Mouse (Mus musculus) liver, adult 2 months (tissue): ENCODE measurements at regions not wholly inside any gene's neighbourhood (a gene's known extent, or its start where the extent isn't known, plus 50 kb on each side); places are given as distances from the start of the nearest gene placed in this dataset.

ENCODE experiments used
- DNase-seq: peaks from one replicate; pipeline ENCODE4 v3.0.0-alpha.2; 2011; ENCODE audit warnings: low read depth, low spot score; ENCODE audit errors: extremely low read depth
- H3K27ac ChIP-seq: fragments of 200-500 bp; replicated peaks from 2 replicates; pipeline ENCODE4 v1.5.1; 2012; ENCODE audit warnings: low read depth, mild to moderate bottlenecking, control low read depth, inconsistent platforms, low read length; ENCODE audit not compliant: insufficient read depth
- H3K27me3 ChIP-seq: fragments of 200-500 bp; 2 replicates; pipeline ENCODE4 v1.6.1; 2012; ENCODE audit warnings: mild to moderate bottlenecking, moderate library complexity, low read length, inconsistent platforms; ENCODE audit not compliant: control insufficient read depth, insufficient read depth
- H3K36me3 ChIP-seq: fragments of 200-500 bp; 2 replicates; pipeline ENCODE4 v1.6.1; 2012; ENCODE audit warnings: low read length, inconsistent platforms; ENCODE audit not compliant: control insufficient read depth, insufficient read depth
- H3K4me1 ChIP-seq: fragments of 200-500 bp; 2 replicates; pipeline ENCODE4 v1.6.1; 2011; ENCODE audit warnings: low read length; ENCODE audit not compliant: control insufficient read depth, insufficient read depth
- H3K4me3 ChIP-seq: fragments of 200-500 bp; 2 replicates; pipeline ENCODE4 v1.5.1; 2011; ENCODE audit warnings: low read depth, mild to moderate bottlenecking, control low read depth, low read length, moderate library complexity; ENCODE audit not compliant: insufficient read depth
- H3K79me2 ChIP-seq: fragments of 200-500 bp; 2 replicates; pipeline ENCODE4 v1.6.1; 2012; ENCODE audit warnings: inconsistent platforms, mild to moderate bottlenecking, low read length, moderate library complexity; ENCODE audit not compliant: control insufficient read depth, insufficient read depth
- H3K9ac ChIP-seq: fragments of 200-500 bp; 2 replicates; pipeline ENCODE4 v1.6.1; 2012; ENCODE audit warnings: low read depth, mild to moderate bottlenecking, control low read depth, inconsistent platforms, low read length
- CTCF ChIP-seq: fragments of 200-500 bp; IDR thresholded peaks from 2 replicates; pipeline ENCODE4 v1.5.1; 2011; ENCODE audit warnings: low read depth, low read length, control low read depth
- POLR2A ChIP-seq: fragments of 200-500 bp; IDR thresholded peaks from 2 replicates; pipeline ENCODE4 v1.6.1; 2011; ENCODE audit warnings: low read length, control low read depth; ENCODE audit not compliant: insufficient read depth; ENCODE audit errors: extremely low read depth
- WGBS: fragments of 180-500 bp; shearing (Covaris S2); methylation state at CpG from one replicate; pipeline ENCODE4 v1.1.7; 2018; 5-methylcytosine and 5-hydroxymethylcytosine counted together

GRCm38 (mm10) chr1:121005198-121005597 is 327.2 kb downstream of the Insig2 start:
- no peak for DNase-seq
- Histone ChIP-seq H3K4me3 (no peak overlapping the region), H3K27ac (no peak overlapping the region), H3K9ac (no peak overlapping the region), H3K4me1 (no peaks in the 10 kb centered on the region), H3K27me3 (peaks cover 2% of the 10 kb centered on the region; the same call in 1 of the 2 replicates), H3K36me3 (no peaks in the 10 kb centered on the region), H3K79me2 (no peaks in the 10 kb centered on the region)
- no peak for TF ChIP-seq POLR2A
- TF ChIP-seq CTCF: no peak
- WGBS: 64% methylated on average over 3 of the region's 3 CpGs

- H3K4me3 ChIP-seq: no peak overlapping the region
- H3K4me1 ChIP-seq: no peaks in the 10 kb centered on the region
- peaks cover 2% of the 10 kb centered on the region; the same call in 1 of the 2 replicates for H3K27me3 ChIP-seq
- H3K79me2 ChIP-seq: no peaks in the 10 kb centered on the region
- DNase-seq: no peak
- no peak overlapping the region for H3K27ac ChIP-seq
- no peaks in the 10 kb centered on the region for H3K36me3 ChIP-seq
- no peak overlapping the region for H3K9ac ChIP-seq
- TF ChIP-seq CTCF (no peak), POLR2A (no peak)
Observed at GRCm38 (mm10) chr1:121012126-121012525, 320.3 kb downstream of the Insig2 start.

GRCm38 (mm10) chr1:121013839-121014503 is 318.4 kb downstream of the Insig2 start:
- Histone ChIP-seq H3K79me2 (no peaks in the 10 kb centered on the region), H3K4me3 (no peak overlapping the region), H3K9ac (no peak overlapping the region), H3K4me1 (no peaks in the 10 kb centered on the region), H3K27me3 (peaks cover 2% of the 10 kb centered on the region; the same call in 1 of the 2 replicates), H3K36me3 (no peaks in the 10 kb centered on the region), H3K27ac (no peak overlapping the region)
- WGBS: 69% methylated on average over 12 of the region's 12 CpGs
- TF ChIP-seq POLR2A (no peak), CTCF (no peak)
- no peak for DNase-seq

GRCm38 (mm10) chr1:121029375-121029774 is 303.0 kb downstream of the Insig2 start:
- WGBS: 87% methylated on average over 2 of the region's 2 CpGs
- DNase-seq: no peak
- TF ChIP-seq POLR2A (no peak), CTCF (no peak)

GRCm38 (mm10) chr1:121034761-121035393 is 297.5 kb downstream of the Insig2 start:
- Histone ChIP-seq H3K4me3 (no peak overlapping the region), H3K4me1 (no peaks in the 10 kb centered on the region), H3K27ac (no peak overlapping the region), H3K27me3 (no peaks in the 10 kb centered on the region), H3K79me2 (no peaks in the 10 kb centered on the region), H3K9ac (no peak overlapping the region), H3K36me3 (no peaks in the 10 kb centered on the region)
- no peak for DNase-seq
- WGBS: 85% methylated on average over 10 of the region's 10 CpGs
- no peak for TF ChIP-seq POLR2A
- no peak for TF ChIP-seq CTCF

More at GRCm38 (mm10) chr1:121029375-121029774, 303.0 kb downstream of the Insig2 start:
- no peak overlapping the region for H3K9ac ChIP-seq
- H3K36me3 ChIP-seq: no peaks in the 10 kb centered on the region
- H3K4me3 ChIP-seq: no peak overlapping the region
- H3K27me3 ChIP-seq: no peaks in the 10 kb centered on the region
- H3K27ac ChIP-seq: no peak overlapping the region
- no peaks in the 10 kb centered on the region for H3K79me2 ChIP-seq
- H3K4me1 ChIP-seq: no peaks in the 10 kb centered on the region

GRCm38 (mm10) chr1:121046581-121046980 is 285.8 kb downstream of the Insig2 start:
- Histone ChIP-seq H3K27me3 (no peaks in the 10 kb centered on the region), H3K9ac (no peak overlapping the region), H3K36me3 (no peaks in the 10 kb centered on the region), H3K27ac (no peak overlapping the region), H3K4me1 (no peaks in the 10 kb centered on the region), H3K79me2 (no peaks in the 10 kb centered on the region), H3K4me3 (no peak overlapping the region)
- DNase-seq: no peak
- TF ChIP-seq POLR2A (no peak), CTCF (no peak)
- WGBS: 85% methylated on average over 6 of the region's 6 CpGs
